Mouse (Mus musculus): ENCODE data around the gene Gbp5. TPM values are rescaled to one million over a fixed set of nuclear protein-coding genes. Genes with fewer than 3 reads are reported as not detected.
"Not testable (repeated sequence)": the region's sequence is repeated elsewhere in the genome, so short reads cannot be mapped to it uniquely, and the experiment has no call there.

Gbp5 gene
- polyA plus RNA-seq, 1 experiment from 2014 or later = 0.13 TPM

GRCm38 (mm10) chr3:142559632-142560228 lies 66.0 kb downstream of the Gbp5 start, which contains the start of gene Gbp3:
Gene Gbp3, plus strand, starts transcription at chr3:142560026.
- peak within 1 kb of the TSS; percentile 53 for H3K4me2 ChIP-seq (ENCODE audit: low read depth, low read length)
- H3K9ac ChIP-seq (ENCODE audit: low read depth, low read length) = no peak within 1 kb of the TSS
- no peaks in the 10 kb centered on the region for H3K9me3 ChIP-seq (replicated peaks; ENCODE audit: control insufficient read depth, low read length)
- H3K4me3 ChIP-seq (ENCODE audit: low read depth, low read length) = peak within 1 kb of the TSS; percentile 49
- 9% methylated on average over 3 of the region's 3 CpGs for WGBS (ENCODE audit: insufficient replicate concordance)
- H3K4me1 ChIP-seq (ENCODE audit: control insufficient read depth, low read depth, low read length) = peaks cover 2% of the 10 kb centered on the region; the same call in 1 of the 2 replicates
- H3K36me3 ChIP-seq (ENCODE audit: control insufficient read depth, insufficient read depth) = no peaks in the 10 kb centered on the region
- no peak for ATAC-seq (ENCODE audit: low read depth)
- H3K27ac ChIP-seq (ENCODE audit: low read length) = peak within 1 kb of the TSS; percentile 25; the same call in 1 of the 2 replicates
- H3K27me3 ChIP-seq (ENCODE audit: control insufficient read depth, insufficient read depth, low read depth, low read length) = no peaks in the 10 kb centered on the region

DNA sequence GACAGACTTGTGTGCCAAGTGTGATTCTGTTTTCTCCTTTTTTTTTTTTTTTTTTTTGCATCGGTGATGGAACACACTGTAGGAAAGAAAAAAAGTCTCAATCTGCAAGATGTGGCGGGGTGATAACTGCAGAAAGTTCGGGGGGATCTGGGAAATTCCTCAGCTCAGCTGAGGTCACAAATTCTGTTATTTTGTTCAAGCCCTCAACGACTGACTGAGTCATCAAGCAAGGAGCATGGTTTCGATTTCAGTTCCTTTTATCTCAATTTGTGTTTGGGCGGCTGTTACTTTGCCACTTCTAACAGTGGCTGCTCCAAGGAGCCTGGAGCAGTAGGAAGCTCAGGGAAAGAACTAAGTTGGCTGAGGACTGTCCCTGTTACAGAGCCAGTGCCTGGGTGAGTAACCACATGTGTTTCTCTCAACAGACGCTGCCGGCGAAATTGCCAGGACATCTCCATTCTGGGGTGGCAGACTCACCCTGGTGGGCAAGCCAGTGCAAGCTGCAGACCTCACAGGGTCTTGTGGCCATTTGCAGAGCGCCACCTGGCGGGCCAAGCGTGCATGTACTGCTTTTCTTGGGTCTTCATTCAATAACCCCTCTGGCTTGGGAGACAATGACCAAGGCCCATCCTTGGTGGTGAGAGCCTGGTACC lies 66.6 kb downstream of the Gbp5 start:
- Histone ChIP-seq H3K27me3 (ENCODE audit: control insufficient read depth, insufficient read depth, low read depth, low read length) (no peaks in the 10 kb centered on the region), H3K4me3 (ENCODE audit: low read depth, low read length) (peak overlapping the region; percentile 49), H3K27ac (ENCODE audit: low read length) (peak overlapping the region; percentile 25; the same call in 1 of the 2 replicates), H3K9me3 (replicated peaks; ENCODE audit: control insufficient read depth, low read length) (no peaks in the 10 kb centered on the region), H3K9ac (ENCODE audit: low read depth, low read length) (no peak overlapping the region), H3K4me1 (ENCODE audit: control insufficient read depth, low read depth, low read length) (peaks cover 2% of the 10 kb centered on the region; the same call in 1 of the 2 replicates), H3K36me3 (ENCODE audit: control insufficient read depth, insufficient read depth) (no peaks in the 10 kb centered on the region), H3K4me2 (ENCODE audit: low read depth, low read length) (peak overlapping the region; percentile 53)
- 4% methylated on average over 12 of the region's 12 CpGs for WGBS (ENCODE audit: insufficient replicate concordance)
- peak; percentile 54; the same call in 1 of the 2 replicates for ATAC-seq (ENCODE audit: low read depth)

DNA sequence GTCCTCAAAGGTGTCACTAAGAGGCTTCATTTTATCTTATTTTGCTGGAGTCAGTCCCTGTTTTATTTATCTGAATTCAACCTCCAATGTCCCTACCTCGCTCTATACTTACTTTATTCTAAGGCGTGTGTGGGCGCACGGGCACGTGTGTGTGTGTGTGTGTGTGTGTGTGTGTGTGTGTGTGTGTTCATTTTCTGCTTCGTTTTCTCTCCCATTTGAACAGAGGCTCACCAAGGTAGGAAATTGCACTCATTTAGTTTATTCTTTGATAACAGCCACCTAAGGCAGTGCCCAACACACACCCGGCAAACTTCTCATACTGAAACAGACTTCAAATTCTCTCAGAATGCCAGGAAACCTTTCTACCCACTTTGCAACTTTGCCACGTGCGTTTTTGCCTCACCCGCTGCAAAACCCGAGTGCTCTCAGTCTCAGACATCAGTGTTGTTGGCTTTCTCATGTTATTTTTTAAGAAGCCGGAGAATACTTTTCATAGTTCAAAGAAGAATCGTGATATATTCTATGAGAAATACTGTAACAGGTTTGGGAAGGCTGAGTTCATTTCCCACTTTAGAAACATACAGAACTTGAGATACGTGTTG lies 67.4 kb downstream of the Gbp5 start:
- H3K4me2 ChIP-seq (ENCODE audit: low read depth, low read length) = 0 out of 2 replicates have a peak overlapping the region, but pooled peaks have one; percentile 53
- H3K36me3 ChIP-seq (ENCODE audit: control insufficient read depth, insufficient read depth) = no peaks in the 10 kb centered on the region
- H3K9ac ChIP-seq (ENCODE audit: low read depth, low read length) = no peak overlapping the region
- no peak overlapping the region for H3K4me3 ChIP-seq (ENCODE audit: low read depth, low read length)
- H3K27me3 ChIP-seq (ENCODE audit: control insufficient read depth, insufficient read depth, low read depth, low read length) = no peaks in the 10 kb centered on the region
- no peak for ATAC-seq (ENCODE audit: low read depth)
- no peaks in the 10 kb centered on the region for H3K9me3 ChIP-seq (replicated peaks; ENCODE audit: control insufficient read depth, low read length)
- peaks cover 2% of the 10 kb centered on the region; the same call in 1 of the 2 replicates for H3K4me1 ChIP-seq (ENCODE audit: control insufficient read depth, low read depth, low read length)
- WGBS (ENCODE audit: insufficient replicate concordance) = 66% methylated on average over 14 of the region's 14 CpGs
- H3K27ac ChIP-seq (ENCODE audit: low read length) = no peak overlapping the region

DNA sequence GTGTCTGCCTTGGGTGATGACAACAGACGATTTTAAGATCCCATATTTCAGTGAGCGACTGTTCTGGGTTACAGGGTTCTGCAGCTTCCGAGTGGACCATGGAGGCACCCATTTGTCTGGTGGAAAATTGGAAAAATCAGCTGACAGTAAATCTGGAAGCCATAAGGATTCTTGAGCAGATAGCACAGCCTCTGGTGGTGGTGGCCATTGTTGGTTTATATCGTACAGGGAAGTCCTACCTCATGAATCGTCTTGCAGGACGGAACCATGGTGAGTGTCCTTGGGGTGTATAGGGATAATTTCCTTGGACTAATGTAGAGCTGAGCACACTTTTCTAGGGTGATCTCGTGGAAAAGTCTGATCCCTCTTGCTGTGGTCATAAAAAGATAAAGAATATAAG lies 67.9 kb downstream of the Gbp5 start:
- no peaks in the 10 kb centered on the region for H3K27me3 ChIP-seq (ENCODE audit: control insufficient read depth, insufficient read depth, low read depth, low read length)
- H3K4me2 ChIP-seq (ENCODE audit: low read depth, low read length) = no peak overlapping the region
- 58% methylated on average over 7 of the region's 7 CpGs for whole genome bisulfite sequencing (ENCODE audit: insufficient replicate concordance)
- H3K27ac ChIP-seq (ENCODE audit: low read length) = no peak overlapping the region
- H3K9ac ChIP-seq (ENCODE audit: low read depth, low read length) = no peak overlapping the region
- H3K36me3 ChIP-seq (ENCODE audit: control insufficient read depth, insufficient read depth) = no peaks in the 10 kb centered on the region
- ATAC-seq (ENCODE audit: low read depth) = no peak
- H3K4me3 ChIP-seq (ENCODE audit: low read depth, low read length) = no peak overlapping the region
- peaks cover 2% of the 10 kb centered on the region; the same call in 1 of the 2 replicates for H3K4me1 ChIP-seq (ENCODE audit: control insufficient read depth, low read depth, low read length)
- H3K9me3 ChIP-seq (replicated peaks; ENCODE audit: control insufficient read depth, low read length) = no peaks in the 10 kb centered on the region

- H3K4me2 ChIP-seq (ENCODE audit: low read depth, low read length); H3K9ac ChIP-seq (ENCODE audit: low read depth, low read length); ATAC-seq (ENCODE audit: low read depth); H3K4me1 ChIP-seq (ENCODE audit: control insufficient read depth, low read depth, low read length); H3K27ac ChIP-seq (ENCODE audit: low read length); H3K4me3 ChIP-seq (ENCODE audit: low read depth, low read length); H3K36me3 ChIP-seq (ENCODE audit: control insufficient read depth, insufficient read depth); H3K9me3 ChIP-seq (replicated peaks; ENCODE audit: control insufficient read depth, low read length); H3K27me3 ChIP-seq (ENCODE audit: control insufficient read depth, insufficient read depth, low read depth, low read length): not testable (repeated sequence)
- WGBS (ENCODE audit: insufficient replicate concordance) = 58% methylated on average over 5 of the region's 5 CpGs
Measured at GRCm38 (mm10) chr3:142567490-142567889, 73.7 kb downstream of the Gbp5 start.

DNA sequence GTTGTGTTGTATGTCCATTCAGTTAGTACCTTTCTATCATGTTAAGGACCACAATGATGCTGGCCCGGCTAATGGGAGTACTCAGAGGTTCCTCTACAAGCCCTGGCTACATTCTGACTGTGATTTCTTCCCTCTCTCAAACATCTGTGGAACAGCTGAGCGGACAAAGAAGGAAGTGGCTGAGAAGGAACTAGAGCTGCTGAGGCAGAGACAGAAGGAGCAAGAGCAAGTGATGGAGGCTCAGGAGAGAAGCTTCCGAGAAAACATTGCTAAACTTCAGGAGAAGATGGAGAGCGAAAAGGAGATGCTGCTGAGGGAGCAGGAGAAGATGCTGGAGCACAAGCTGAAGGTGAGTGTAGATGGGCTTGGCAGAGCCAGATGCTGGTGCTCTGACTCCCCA lies 77.0 kb downstream of the Gbp5 start:
- WGBS (ENCODE audit: insufficient replicate concordance) = 56% methylated on average over 4 of the region's 4 CpGs
- Histone ChIP-seq H3K4me3 (ENCODE audit: low read depth, low read length) (no peak overlapping the region), H3K4me2 (ENCODE audit: low read depth, low read length) (no peak overlapping the region), H3K27me3 (ENCODE audit: control insufficient read depth, insufficient read depth, low read depth, low read length) (no peaks in the 10 kb centered on the region), H3K9ac (ENCODE audit: low read depth, low read length) (no peak overlapping the region), H3K9me3 (replicated peaks; ENCODE audit: control insufficient read depth, low read length) (no peaks in the 10 kb centered on the region), H3K36me3 (ENCODE audit: control insufficient read depth, insufficient read depth) (no peaks in the 10 kb centered on the region), H3K27ac (ENCODE audit: low read length) (no peak overlapping the region), H3K4me1 (ENCODE audit: control insufficient read depth, low read depth, low read length) (no peaks in the 10 kb centered on the region)
- no peak for ATAC-seq (ENCODE audit: low read depth)

Other genes with a start within 250 kb of the Gbp5 start
- gene Pdlim5, start 98.3 kb upstream of the Gbp5 start, polyA plus RNA-seq (2015; fragmentation: Nextera tagmentation; extraction: Ambion mirVana) = 13.3 and 14.7 TPM in 2 replicates
- gene Gbp7, start 36.4 kb downstream of the Gbp5 start, polyA plus RNA-seq (2015; fragmentation: Nextera tagmentation; extraction: Ambion mirVana) = 3.0 and 3.6 TPM in 2 replicates
- 1.4 TPM in 2 replicates for gene Gbp3, start 66.0 kb downstream of the Gbp5 start, polyA plus RNA-seq (2015; fragmentation: Nextera tagmentation; extraction: Ambion mirVana)
- not detected in 2 replicates for gene Gbp2b, start 100.9 kb downstream of the Gbp5 start, polyA plus RNA-seq (2015; fragmentation: Nextera tagmentation; extraction: Ambion mirVana)
- gene Gbp2, start 126.6 kb downstream of the Gbp5 start, polyA plus RNA-seq (2015; fragmentation: Nextera tagmentation; extraction: Ambion mirVana) = 2.1 and 2.7 TPM in 2 replicates
- gene Kyat3, start 207.1 kb downstream of the Gbp5 start, polyA plus RNA-seq (2015; fragmentation: Nextera tagmentation; extraction: Ambion mirVana) = 12.4 and 14.9 TPM in 2 replicates

All from liver, embryonic 16.5 days (tissue).